Mouse (Mus musculus): ENCODE measurements around the gene Ccl26. TPM values are rescaled to one million over a fixed set of nuclear protein-coding genes. Genes with fewer than 3 reads are reported as not detected.

The Ccl26 gene
- polyA plus RNA-seq, 1 experiment from 2014 or later, result not detected

- Histone ChIP-seq H3K27ac (ENCODE audit: low read depth, low read length) (no peak overlapping the region), H3K27me3 (ENCODE audit: control insufficient read depth, insufficient read depth, low read length) (no peaks in the 10 kb centered on the region), H3K9me3 (ENCODE audit: control insufficient read depth, low read length) (0 out of 2 replicates have a peak, but pooled peaks cover 2% of the 10 kb centered on the region), H3K4me2 (replicated peaks; ENCODE audit: low read depth, low read length) (no peak overlapping the region), H3K36me3 (ENCODE audit: control insufficient read depth, insufficient read depth, low read length) (no peaks in the 10 kb centered on the region), H3K4me3 (ENCODE audit: low read depth, low read length) (no peak overlapping the region), H3K9ac (ENCODE audit: low read depth, low read length) (no peak overlapping the region), H3K4me1 (replicated peaks; ENCODE audit: control insufficient read depth, insufficient read depth, low read length) (no peaks in the 10 kb centered on the region)
- no peak for ATAC-seq (ENCODE audit: low FRiP score)
- WGBS, result 35% methylated on average over 4 of the region's 4 CpGs
- peak; percentile 10 for DNase-seq (ENCODE audit: low spot score)
Observed at GRCm38 (mm10) chr5:135513131-135513530, 50.2 kb downstream of the Ccl26 start.

GRCm38 (mm10) chr5:135511105-135511504 is 52.3 kb downstream of the Ccl26 start:
- Histone ChIP-seq H3K27me3 (ENCODE audit: control insufficient read depth, insufficient read depth, low read length) (no peaks in the 10 kb centered on the region), H3K4me2 (replicated peaks; ENCODE audit: low read depth, low read length) (no peak overlapping the region), H3K9ac (ENCODE audit: low read depth, low read length) (no peak overlapping the region), H3K9me3 (ENCODE audit: control insufficient read depth, low read length) (0 out of 2 replicates have a peak, but pooled peaks cover under 1% of the 10 kb centered on the region), H3K4me1 (replicated peaks; ENCODE audit: control insufficient read depth, insufficient read depth, low read length) (no peaks in the 10 kb centered on the region), H3K36me3 (ENCODE audit: control insufficient read depth, insufficient read depth, low read length) (no peaks in the 10 kb centered on the region), H3K4me3 (ENCODE audit: low read depth, low read length) (no peak overlapping the region), H3K27ac (ENCODE audit: low read depth, low read length) (no peak overlapping the region)
- WGBS, result 62% methylated on average over 5 of the region's 5 CpGs
- ATAC-seq (ENCODE audit: low FRiP score), result no peak
- no peak for DNase-seq (ENCODE audit: low spot score)

Other genes starting within 250 kb of the Ccl26 start
- gene Fkbp6, start 213.5 kb downstream of the Ccl26 start, polyA plus RNA-seq (2014; fragmentation: Nextera tagmentation; extraction: Ambion mirVana), result 0.26 TPM in 1 of 2 replicates, not detected in the other
- gene Trim50, start 210.3 kb downstream of the Ccl26 start, polyA plus RNA-seq (2014; fragmentation: Nextera tagmentation; extraction: Ambion mirVana), result 0.15 TPM in 1 of 2 replicates, not detected in the other
- gene Nsun5, start 193.6 kb downstream of the Ccl26 start, polyA plus RNA-seq (2014; fragmentation: Nextera tagmentation; extraction: Ambion mirVana), result 26.8 and 27.8 TPM in 2 replicates
- 14.5 and 19.9 TPM in 2 replicates for gene Pom121, start 169.0 kb downstream of the Ccl26 start, polyA plus RNA-seq (2014; fragmentation: Nextera tagmentation; extraction: Ambion mirVana)
- 37.6 and 50.0 TPM in 2 replicates for gene Hip1, start 18.4 kb downstream of the Ccl26 start, polyA plus RNA-seq (2014; fragmentation: Nextera tagmentation; extraction: Ambion mirVana)
- gene Ccl24, start 9.5 kb upstream of the Ccl26 start, polyA plus RNA-seq (2014; fragmentation: Nextera tagmentation; extraction: Ambion mirVana), result 2.0 and 2.7 TPM in 2 replicates
- 53.4 and 64.3 TPM in 2 replicates for gene Rhbdd2, start 69.0 kb upstream of the Ccl26 start, polyA plus RNA-seq (2014; fragmentation: Nextera tagmentation; extraction: Ambion mirVana)
- 63.0 and 73.1 TPM in 2 replicates for gene Por, start 106.5 kb upstream of the Ccl26 start, polyA plus RNA-seq (2014; fragmentation: Nextera tagmentation; extraction: Ambion mirVana)
- gene Tmem120a, start 180.9 kb upstream of the Ccl26 start, polyA plus RNA-seq (2014; fragmentation: Nextera tagmentation; extraction: Ambion mirVana), result 62.5 and 70.0 TPM in 2 replicates
- 0.36 and 0.54 TPM in 2 replicates for gene Styxl1, start 214.8 kb upstream of the Ccl26 start, polyA plus RNA-seq (2014; fragmentation: Nextera tagmentation; extraction: Ambion mirVana)
- 620 and 621 TPM in 2 replicates for gene Mdh2, start 214.9 kb upstream of the Ccl26 start, polyA plus RNA-seq (2014; fragmentation: Nextera tagmentation; extraction: Ambion mirVana)
- gene Srrm3, start 243.3 kb upstream of the Ccl26 start, polyA plus RNA-seq (2014; fragmentation: Nextera tagmentation; extraction: Ambion mirVana), result 33.2 and 39.8 TPM in 2 replicates

Data from hindbrain, embryonic 11.5 days (tissue).